Mouse (Mus musculus): ENCODE measurements at regions not wholly inside any gene's neighbourhood (a gene's known extent, or its start where the extent isn't known, plus 50 kb on each side); places are given as distances from the start of the nearest gene placed in this dataset.

DNA sequence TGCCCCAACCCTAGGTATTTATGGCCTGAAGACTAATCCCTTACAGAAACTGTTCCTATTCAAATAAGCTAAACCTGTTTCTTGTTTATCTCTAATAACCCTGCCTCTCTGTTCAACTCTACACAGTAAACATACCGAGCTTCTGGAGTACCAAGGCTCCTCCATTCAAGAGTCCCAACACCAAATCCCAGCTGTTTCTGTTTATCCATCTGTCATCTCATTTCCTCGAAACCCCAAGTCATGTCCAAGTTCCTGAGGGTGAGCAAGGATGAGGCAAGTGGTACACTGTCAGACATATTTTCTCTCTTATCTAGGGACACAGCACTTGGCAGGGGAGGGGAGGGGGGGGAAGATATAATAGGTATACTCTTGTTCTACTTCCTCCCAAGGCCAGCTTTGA is 274.6 kb downstream of the Rnf152 start:
- H3K27ac ChIP-seq (ENCODE audit: control insufficient read depth, insufficient read depth, low read depth, low read length, poor library complexity): no peak overlapping the region
- TF ChIP-seq POLR2A (IDR thresholded peaks at IDR 0.05; ENCODE audit: borderline replicate concordance, control insufficient read depth, low read depth, low read length) (no peak), CTCF (IDR thresholded peaks at IDR 0.05; ENCODE audit: control insufficient read depth, insufficient read depth, low read length) (no peak)
- H3K4me1 ChIP-seq (ENCODE audit: control insufficient read depth, insufficient read depth, low read length): no peaks in the 10 kb centered on the region
- H3K4me3 ChIP-seq (replicated peaks; ENCODE audit: control insufficient read depth, low read depth, low read length): no peak overlapping the region
- WGBS: 51% methylated on average over 2 of the region's 2 CpGs

GRCm38 (mm10) chr1:105079437-105079836 is 277.1 kb downstream of the Rnf152 start:
- WGBS: 72% methylated on average over 5 of the region's 5 CpGs
- Histone ChIP-seq H3K4me1 (ENCODE audit: control insufficient read depth, insufficient read depth, low read length) (no peaks in the 10 kb centered on the region), H3K27ac (ENCODE audit: control insufficient read depth, insufficient read depth, low read depth, low read length, poor library complexity) (no peak overlapping the region), H3K4me3 (replicated peaks; ENCODE audit: control insufficient read depth, low read depth, low read length) (no peak overlapping the region)
- TF ChIP-seq CTCF (IDR thresholded peaks at IDR 0.05; ENCODE audit: control insufficient read depth, insufficient read depth, low read length): no peak

- H3K4me1 ChIP-seq (ENCODE audit: control insufficient read depth, insufficient read depth, low read length): no peaks in the 10 kb centered on the region
- WGBS: 92% methylated on average over 3 of the region's 3 CpGs
- no peak overlapping the region for H3K27ac ChIP-seq (ENCODE audit: control insufficient read depth, insufficient read depth, low read depth, low read length, poor library complexity)
These were observed 280.8 kb downstream of the Rnf152 start for GRCm38 (mm10) chr1:105075728-105076127.

GRCm38 (mm10) chr1:105074326-105074725 is 282.2 kb downstream of the Rnf152 start:
- Histone ChIP-seq H3K27ac (ENCODE audit: control insufficient read depth, insufficient read depth, low read depth, low read length, poor library complexity) (no peak overlapping the region), H3K4me3 (replicated peaks; ENCODE audit: control insufficient read depth, low read depth, low read length) (no peak overlapping the region), H3K4me1 (ENCODE audit: control insufficient read depth, insufficient read depth, low read length) (no peaks in the 10 kb centered on the region)
- WGBS: 79% methylated on average over 1 of the region's 1 CpGs
- TF ChIP-seq CTCF (IDR thresholded peaks at IDR 0.05; ENCODE audit: control insufficient read depth, insufficient read depth, low read length) (no peak), POLR2A (IDR thresholded peaks at IDR 0.05; ENCODE audit: borderline replicate concordance, control insufficient read depth, low read depth, low read length) (no peak)

More at GRCm38 (mm10) chr1:105075728-105076127, 280.8 kb downstream of the Rnf152 start:
- TF ChIP-seq POLR2A (IDR thresholded peaks at IDR 0.05; ENCODE audit: borderline replicate concordance, control insufficient read depth, low read depth, low read length) (no peak), CTCF (IDR thresholded peaks at IDR 0.05; ENCODE audit: control insufficient read depth, insufficient read depth, low read length) (no peak)
- H3K4me3 ChIP-seq (replicated peaks; ENCODE audit: control insufficient read depth, low read depth, low read length): no peak overlapping the region

DNA sequence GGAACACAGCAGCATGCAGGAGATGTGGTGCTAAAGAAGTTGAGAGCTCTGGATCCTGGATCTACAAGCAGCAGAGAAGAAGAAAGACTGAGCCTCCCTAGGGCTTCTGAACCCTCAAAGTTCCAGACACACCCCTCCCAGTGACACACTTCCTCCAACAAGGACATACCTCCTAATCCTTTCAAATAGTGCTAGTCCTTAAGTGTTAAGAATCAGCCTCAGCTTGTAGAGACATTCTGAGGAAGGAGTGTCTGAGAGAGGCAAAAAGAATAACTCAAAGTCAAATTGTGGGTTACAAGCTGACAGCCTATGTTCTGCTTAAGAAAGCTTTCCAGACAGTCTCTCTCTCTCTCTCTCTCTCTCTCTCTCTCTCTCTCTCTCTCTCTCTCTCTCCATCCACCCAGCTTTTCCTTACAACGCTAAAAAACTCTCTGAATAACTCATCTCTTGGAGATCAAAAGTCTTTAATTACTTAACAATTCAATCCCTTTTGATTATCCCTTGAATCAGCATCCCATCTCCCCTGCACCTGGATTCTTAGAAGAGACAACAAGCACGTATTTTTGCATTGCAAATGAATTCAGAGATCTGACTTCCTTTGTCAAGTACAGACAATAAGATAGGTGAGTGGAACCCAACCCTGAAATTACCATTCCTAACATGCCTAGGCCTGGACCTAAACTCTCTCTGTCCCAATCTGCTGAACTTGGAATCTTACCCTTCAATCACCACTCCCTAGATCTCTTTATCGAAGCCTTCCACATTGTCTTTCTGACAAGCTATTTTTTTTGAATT is 285.7 kb downstream of the Rnf152 start:
- Histone ChIP-seq H3K4me3 (replicated peaks; ENCODE audit: control insufficient read depth, low read depth, low read length) (no peak overlapping the region), H3K4me1 (ENCODE audit: control insufficient read depth, insufficient read depth, low read length) (no peaks in the 10 kb centered on the region), H3K27ac (ENCODE audit: control insufficient read depth, insufficient read depth, low read depth, low read length, poor library complexity) (no peak overlapping the region)
- no peak for TF ChIP-seq POLR2A (IDR thresholded peaks at IDR 0.05; ENCODE audit: borderline replicate concordance, control insufficient read depth, low read depth, low read length)
- TF ChIP-seq CTCF (IDR thresholded peaks at IDR 0.05; ENCODE audit: control insufficient read depth, insufficient read depth, low read length): no peak
- 50% methylated on average over 3 of the region's 3 CpGs for WGBS

GRCm38 (mm10) chr1:105067902-105068301 is 288.6 kb downstream of the Rnf152 start:
- TF ChIP-seq CTCF (IDR thresholded peaks at IDR 0.05; ENCODE audit: control insufficient read depth, insufficient read depth, low read length): no peak
- no peak for TF ChIP-seq POLR2A (IDR thresholded peaks at IDR 0.05; ENCODE audit: borderline replicate concordance, control insufficient read depth, low read depth, low read length)
- Histone ChIP-seq H3K4me3 (replicated peaks; ENCODE audit: control insufficient read depth, low read depth, low read length) (no peak overlapping the region), H3K4me1 (ENCODE audit: control insufficient read depth, insufficient read depth, low read length) (no peaks in the 10 kb centered on the region), H3K27ac (ENCODE audit: control insufficient read depth, insufficient read depth, low read depth, low read length, poor library complexity) (no peak overlapping the region)
- 65% methylated on average over 4 of the region's 4 CpGs for WGBS

DNA sequence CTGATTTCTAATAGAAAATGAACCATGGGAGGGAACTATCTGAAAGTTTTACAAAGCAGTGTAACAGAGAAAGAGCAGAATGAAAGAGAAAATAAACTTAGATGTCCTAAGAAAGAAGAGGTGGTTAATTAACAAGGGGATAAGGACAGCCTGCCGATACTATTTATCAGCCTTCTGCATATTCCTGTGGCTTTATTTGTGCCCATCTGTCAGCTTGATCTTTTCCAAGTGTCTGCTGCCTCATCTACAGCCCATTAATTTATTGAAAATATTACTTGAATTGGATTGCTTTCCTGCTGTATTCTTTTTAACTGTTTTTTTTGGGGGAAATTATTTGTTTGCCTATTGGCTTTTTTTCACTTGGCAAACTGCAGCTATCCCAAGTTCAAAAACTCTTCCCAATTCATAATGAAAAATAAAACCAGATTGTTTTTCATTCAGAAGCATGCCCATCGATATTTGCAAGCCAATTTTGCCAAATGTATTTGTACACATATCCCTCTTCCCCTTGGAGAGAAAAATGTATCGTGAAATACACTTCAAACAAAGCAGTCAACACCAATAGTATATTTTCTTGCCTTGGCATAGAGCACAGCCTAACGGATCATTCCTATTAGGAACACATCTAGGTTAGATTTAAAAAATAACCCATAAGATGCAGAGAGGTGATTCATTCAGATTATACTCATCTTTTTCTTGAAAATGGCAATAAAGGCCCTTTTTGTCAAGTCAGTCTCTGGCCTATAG is 289.3 kb downstream of the Rnf152 start:
- no peak for TF ChIP-seq CTCF (IDR thresholded peaks at IDR 0.05; ENCODE audit: control insufficient read depth, insufficient read depth, low read length)
- TF ChIP-seq POLR2A (IDR thresholded peaks at IDR 0.05; ENCODE audit: borderline replicate concordance, control insufficient read depth, low read depth, low read length): no peak
- WGBS: 68% methylated on average over 4 of the region's 4 CpGs
- Histone ChIP-seq H3K4me3 (replicated peaks; ENCODE audit: control insufficient read depth, low read depth, low read length) (no peak overlapping the region), H3K4me1 (ENCODE audit: control insufficient read depth, insufficient read depth, low read length) (no peaks in the 10 kb centered on the region), H3K27ac (ENCODE audit: control insufficient read depth, insufficient read depth, low read depth, low read length, poor library complexity) (no peak overlapping the region)

- Histone ChIP-seq H3K4me1 (ENCODE audit: control insufficient read depth, insufficient read depth, low read length) (no peaks in the 10 kb centered on the region), H3K4me3 (replicated peaks; ENCODE audit: control insufficient read depth, low read depth, low read length) (no peak overlapping the region), H3K27ac (ENCODE audit: control insufficient read depth, insufficient read depth, low read depth, low read length, poor library complexity) (no peak overlapping the region)
- WGBS: 81% methylated on average over 10 of the region's 10 CpGs
- TF ChIP-seq CTCF (IDR thresholded peaks at IDR 0.05; ENCODE audit: control insufficient read depth, insufficient read depth, low read length): no peak
These were observed 282.4 kb downstream of the Cdh20 start for GRCm38 (mm10) chr1:105050584-105051363.
